Mouse (Mus musculus) embryonic facial prominence, embryonic 14.5 days (tissue): ENCODE measurements around the gene Itga3. TPM values are rescaled to one million over a fixed set of nuclear protein-coding genes. Genes with fewer than 3 reads are reported as not detected.

Experiments
- ATAC-seq: fragments of 200-750 bp; cut with Nextera tagmentation; 2 replicates; pipeline ENCODE4 v1.8.0; 2017; ENCODE audit warnings: low read depth, moderate number of reproducible peaks, moderate TSS enrichment
- DNase-seq: peaks from one replicate; pipeline ENCODE4 v3.0.0-alpha.2; 2015; ENCODE audit warnings: low spot score
- H3K27ac ChIP-seq: fragments of 300-500 bp; sonication (generic); replicated peaks from 2 replicates; pipeline ENCODE4 v1.5.1; 2014; ENCODE audit warnings: low read depth, mild to moderate bottlenecking, low read length, moderate library complexity
- H3K27me3 ChIP-seq: fragments of 300-500 bp; sonication (generic); replicated peaks from 2 replicates; pipeline ENCODE4 v1.6.1; 2014; ENCODE audit warnings: low read length; ENCODE audit not compliant: control insufficient read depth, insufficient read depth
- H3K36me3 ChIP-seq: fragments of 300-500 bp; sonication (generic); 2 replicates; pipeline ENCODE4 v1.6.1; 2014; ENCODE audit warnings: low read length, mixed read lengths; ENCODE audit not compliant: control insufficient read depth, insufficient read depth
- H3K4me1 ChIP-seq: fragments of 300-500 bp; sonication (generic); 2 replicates; pipeline ENCODE4 v1.6.1; 2014; ENCODE audit warnings: antibody characterized with exemption, low read length; ENCODE audit not compliant: control insufficient read depth, insufficient read depth
- H3K4me2 ChIP-seq: fragments of 300-500 bp; sonication (generic); 2 replicates; pipeline ENCODE4 v1.6.1; 2014; ENCODE audit warnings: low read depth, mild to moderate bottlenecking, low read length, moderate library complexity, mixed read lengths
- H3K4me3 ChIP-seq: fragments of 300-500 bp; sonication (generic); 2 replicates; pipeline ENCODE4 v1.5.1; 2014; ENCODE audit warnings: low read depth, mild to moderate bottlenecking, low read length
- H3K9ac ChIP-seq: fragments of 300-500 bp; sonication (generic); 2 replicates; pipeline ENCODE4 v1.6.1; 2014; ENCODE audit warnings: low read depth, mild to moderate bottlenecking, low read length, moderate library complexity, mixed read lengths
- H3K9me3 ChIP-seq: fragments of 300-500 bp; sonication (generic); 2 replicates; pipeline ENCODE4 v1.6.1; 2016; ENCODE audit warnings: low read length; ENCODE audit not compliant: control insufficient read depth
- WGBS: fragments of 180-500 bp; shearing (Covaris S2); extraction: QIAGEN DNeasy Blood & Tissue Kit; methylation state at CpG from one replicate; pipeline ENCODE4 v1.1.7; 2014; 5-methylcytosine and 5-hydroxymethylcytosine counted together
- polyA plus RNA-seq: library from polyadenylated mRNA; unstranded; fragments of >200 nt; fragmentation: Nextera tagmentation; extraction: Ambion mirVana; gene quantifications from 2 replicates; pipeline ENCODE4 v1.2.1, GENCODE M21; 2014

Itga3 gene
- polyA plus RNA-seq, 1 experiment from 2014 or later, result 8.3 TPM

DNA sequence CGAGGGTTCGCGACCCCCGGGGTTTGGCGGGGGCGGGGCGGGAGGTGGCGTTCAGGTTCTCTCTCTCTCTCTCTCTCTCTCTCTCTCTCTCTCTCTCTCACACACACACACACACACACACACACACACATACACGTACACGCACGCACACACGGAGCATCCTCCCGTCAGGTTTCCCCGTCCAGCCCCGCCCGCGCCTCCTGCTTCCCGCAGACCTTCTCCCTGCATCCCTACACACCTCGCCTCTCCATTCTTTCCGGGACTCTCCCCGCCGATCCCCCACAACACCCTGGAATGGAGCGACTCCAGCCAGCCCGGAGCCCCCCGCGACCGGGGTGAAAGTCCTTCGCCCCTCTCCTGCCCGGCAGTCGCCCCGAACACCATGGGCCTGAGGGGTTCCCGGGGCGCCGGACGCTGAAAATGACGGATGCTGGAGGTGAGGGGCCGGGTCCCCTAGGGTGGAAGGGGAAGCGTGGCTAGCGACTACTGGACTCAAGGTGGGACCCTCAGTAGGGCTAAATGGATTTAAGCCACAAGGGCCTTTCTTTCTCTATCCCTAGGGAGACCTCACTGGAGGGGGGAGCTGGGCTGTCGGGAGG is 66.4 kb downstream of the Itga3 start:
- peak; percentile 60 for DNase-seq
- Histone ChIP-seq H3K4me3 (peak overlapping the region; percentile 81), H3K9ac (peak overlapping the region; percentile 85), H3K27ac (peak overlapping the region; percentile 93), H3K27me3 (no peaks in the 10 kb centered on the region), H3K4me1 (peaks cover 42% of the 10 kb centered on the region), H3K4me2 (peak overlapping the region; percentile 69), H3K9me3 (no peaks in the 10 kb centered on the region), H3K36me3 (peaks cover 15% of the 10 kb centered on the region; the same call in 1 of the 2 replicates)
- WGBS, result under 1% methylated on average over 29 of the region's 40 CpGs
- peak; percentile 27 for ATAC-seq

DNA sequence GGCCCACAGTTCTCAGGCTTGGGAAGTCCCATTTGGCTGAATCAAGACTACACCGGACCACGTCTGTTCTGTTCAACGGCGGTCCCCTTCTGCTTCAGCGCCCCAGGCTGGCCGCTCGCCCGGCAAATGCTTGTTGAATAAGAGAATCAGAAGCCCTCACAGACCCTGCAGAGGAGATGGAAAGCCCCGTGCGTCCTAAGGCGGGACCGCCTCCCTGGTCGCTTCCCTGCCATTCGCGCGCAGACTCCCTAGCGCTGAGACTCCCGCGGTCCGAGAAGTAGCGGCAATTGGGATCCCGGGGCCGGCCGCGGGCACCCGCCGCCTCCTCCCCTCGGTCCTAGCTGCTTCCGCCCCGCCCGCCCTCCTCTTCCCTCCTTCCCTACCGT is 67.0 kb downstream of the Itga3 start, which contains the start of gene Samd14:
Gene Samd14 (plus strand): TSS at position 251 of the 386 bp plus-strand sequence.
- H3K36me3 ChIP-seq, result peaks cover 18% of the 10 kb centered on the region; the same call in 1 of the 2 replicates
- ATAC-seq (peak; percentile 83), DNase-seq (peak; percentile 92)
- peak within 1 kb of the TSS; percentile 81 for H3K4me3 ChIP-seq
- H3K4me2 ChIP-seq, result peak within 1 kb of the TSS; percentile 69
- H3K9me3 ChIP-seq, result no peaks in the 10 kb centered on the region
- WGBS, result under 1% methylated on average over 19 of the region's 32 CpGs
- peaks cover 42% of the 10 kb centered on the region for H3K4me1 ChIP-seq
- H3K27ac ChIP-seq, result peak within 1 kb of the TSS; percentile 93
- peak within 1 kb of the TSS; percentile 85 for H3K9ac ChIP-seq
- no peaks in the 10 kb centered on the region for H3K27me3 ChIP-seq

DNA sequence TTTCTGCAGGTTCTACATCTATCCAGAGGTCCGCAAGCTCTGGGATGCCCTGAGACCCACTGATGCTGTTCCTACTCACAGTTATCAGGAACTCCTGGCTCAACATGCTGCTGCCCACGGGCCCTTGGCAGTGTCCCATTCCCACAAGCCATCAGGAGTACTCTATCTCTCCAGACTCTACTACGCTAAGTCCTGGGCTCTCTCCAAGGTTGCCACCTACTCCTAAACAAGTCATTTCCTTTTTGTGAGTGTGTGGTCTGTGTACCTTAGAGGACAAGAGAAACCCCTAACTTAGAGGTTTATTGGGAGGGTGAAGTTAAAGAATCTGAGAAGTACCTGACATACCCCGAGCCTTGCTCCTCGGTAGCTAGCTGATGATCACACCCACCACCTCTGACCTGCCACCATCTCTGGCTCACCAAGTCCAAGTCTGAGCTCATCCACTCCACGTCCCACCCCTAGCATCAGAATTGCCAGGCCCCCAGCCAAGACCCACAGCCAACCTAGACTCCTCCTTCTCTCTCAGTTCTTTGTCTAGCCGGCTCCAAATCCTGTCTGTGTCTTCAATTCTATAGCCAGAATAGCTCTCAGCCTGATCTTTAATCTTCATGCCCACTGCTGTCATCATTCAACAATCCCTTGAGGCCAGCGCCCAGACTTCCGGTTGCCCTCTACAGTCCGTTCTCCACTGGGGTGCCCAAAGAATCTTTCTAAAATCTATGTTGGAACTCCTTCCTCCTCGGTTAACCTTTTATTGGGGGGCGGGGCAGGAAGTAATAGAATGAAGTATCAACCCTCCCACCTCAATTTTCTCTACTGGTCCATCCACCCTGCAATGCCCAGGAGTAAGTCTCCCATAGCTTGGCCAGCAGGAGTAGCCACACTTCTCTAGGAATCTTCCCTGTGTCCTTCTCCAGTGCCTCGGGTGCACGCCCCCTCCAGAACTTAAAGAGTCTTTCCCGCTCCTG is 67.7 kb downstream of the Itga3 start:
- 32% methylated on average over 15 of the region's 15 CpGs for WGBS
- Histone ChIP-seq H3K4me3 (peak overlapping the region; percentile 81), H3K27me3 (no peaks in the 10 kb centered on the region), H3K4me1 (peaks cover 42% of the 10 kb centered on the region), H3K27ac (peak overlapping the region; percentile 93), H3K9me3 (no peaks in the 10 kb centered on the region), H3K9ac (peak overlapping the region; percentile 85), H3K36me3 (peaks cover 19% of the 10 kb centered on the region; the same call in 1 of the 2 replicates), H3K4me2 (peak overlapping the region; percentile 69)
- ATAC-seq (peak; percentile 1), DNase-seq (peak; percentile 56)

DNA sequence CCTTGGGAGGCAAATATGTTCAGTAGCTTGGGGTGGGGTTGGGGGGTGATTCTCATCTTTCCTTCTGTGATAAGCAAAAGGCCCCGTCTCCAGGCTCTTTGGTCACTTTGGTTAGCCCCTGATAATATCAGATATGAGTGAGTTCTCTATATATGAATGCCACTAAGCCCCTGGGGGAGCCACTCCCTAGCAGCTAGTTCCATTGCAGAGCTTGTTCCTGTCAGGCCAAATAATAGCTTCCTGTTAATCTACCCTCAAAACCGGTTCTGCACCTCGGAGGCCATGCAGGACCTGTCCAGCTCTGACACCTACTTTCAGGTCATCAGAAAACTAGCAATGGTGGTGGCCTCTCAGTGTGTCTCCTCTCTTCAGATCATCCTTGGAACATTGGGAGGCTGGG is 69.2 kb downstream of the Itga3 start:
- Histone ChIP-seq H3K9ac (peak overlapping the region; percentile 19; the same call in 1 of the 2 replicates), H3K9me3 (no peaks in the 10 kb centered on the region), H3K27me3 (no peaks in the 10 kb centered on the region), H3K4me2 (peak overlapping the region; percentile 82), H3K27ac (peak overlapping the region; percentile 77), H3K4me3 (no peak overlapping the region), H3K4me1 (peaks cover 36% of the 10 kb centered on the region), H3K36me3 (peaks cover 34% of the 10 kb centered on the region)
- whole genome bisulfite sequencing, result 71% methylated on average over 3 of the region's 3 CpGs
- no peak for DNase-seq
- ATAC-seq, result no peak

GRCm38 (mm10) chr11:95006525-95007219 is 69.9 kb downstream of the Itga3 start:
- 1% methylated on average over 27 of the region's 27 CpGs for WGBS
- peak; percentile 41 for ATAC-seq

GRCm38 (mm10) chr11:95006038-95006437 is 70.6 kb downstream of the Itga3 start:
- H3K27me3 ChIP-seq, result no peaks in the 10 kb centered on the region
- DNase-seq, result no peak
- H3K27ac ChIP-seq, result peak overlapping the region; percentile 77
- 0 out of 2 replicates have a peak overlapping the region, but pooled peaks have one; percentile 60 for H3K9ac ChIP-seq
- H3K4me3 ChIP-seq, result peak overlapping the region; percentile 35
- H3K9me3 ChIP-seq, result no peaks in the 10 kb centered on the region
- peaks cover 48% of the 10 kb centered on the region for H3K36me3 ChIP-seq
- ATAC-seq, result no peak
- H3K4me1 ChIP-seq, result peaks cover 25% of the 10 kb centered on the region
- WGBS, result 0% methylated on average over 1 of the region's 4 CpGs
- peak overlapping the region; percentile 82 for H3K4me2 ChIP-seq

More at GRCm38 (mm10) chr11:95006525-95007219, 69.9 kb downstream of the Itga3 start:
- Histone ChIP-seq H3K4me1 (peaks cover 29% of the 10 kb centered on the region), H3K9me3 (no peaks in the 10 kb centered on the region), H3K4me3 (peak overlapping the region; percentile 35), H3K27ac (peak overlapping the region; percentile 77), H3K36me3 (peaks cover 42% of the 10 kb centered on the region), H3K4me2 (peak overlapping the region; percentile 82), H3K27me3 (no peaks in the 10 kb centered on the region), H3K9ac (peak overlapping the region; percentile 60)
- peak; percentile 91 for DNase-seq

DNA sequence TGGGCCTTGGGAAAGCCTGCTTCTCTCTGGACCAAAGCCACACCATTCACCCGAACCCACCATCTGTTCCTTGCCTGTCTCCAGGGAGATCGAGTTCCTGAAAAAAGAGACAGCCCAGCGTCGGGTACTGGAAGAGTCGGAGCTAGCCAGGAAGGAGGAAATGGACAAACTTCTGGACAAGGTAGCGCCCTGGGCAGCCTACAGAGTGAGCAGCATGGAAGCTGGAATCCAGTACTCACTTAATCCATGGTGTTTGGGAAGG is 71.7 kb downstream of the Itga3 start:
- no peak for ATAC-seq
- no peak for DNase-seq
- Histone ChIP-seq H3K9me3 (no peaks in the 10 kb centered on the region), H3K4me2 (no peak overlapping the region), H3K4me1 (peaks cover 25% of the 10 kb centered on the region), H3K4me3 (no peak overlapping the region), H3K27ac (no peak overlapping the region), H3K9ac (no peak overlapping the region), H3K36me3 (peaks cover 60% of the 10 kb centered on the region), H3K27me3 (no peaks in the 10 kb centered on the region)
- WGBS, result 50% methylated on average over 6 of the region's 6 CpGs

DNA sequence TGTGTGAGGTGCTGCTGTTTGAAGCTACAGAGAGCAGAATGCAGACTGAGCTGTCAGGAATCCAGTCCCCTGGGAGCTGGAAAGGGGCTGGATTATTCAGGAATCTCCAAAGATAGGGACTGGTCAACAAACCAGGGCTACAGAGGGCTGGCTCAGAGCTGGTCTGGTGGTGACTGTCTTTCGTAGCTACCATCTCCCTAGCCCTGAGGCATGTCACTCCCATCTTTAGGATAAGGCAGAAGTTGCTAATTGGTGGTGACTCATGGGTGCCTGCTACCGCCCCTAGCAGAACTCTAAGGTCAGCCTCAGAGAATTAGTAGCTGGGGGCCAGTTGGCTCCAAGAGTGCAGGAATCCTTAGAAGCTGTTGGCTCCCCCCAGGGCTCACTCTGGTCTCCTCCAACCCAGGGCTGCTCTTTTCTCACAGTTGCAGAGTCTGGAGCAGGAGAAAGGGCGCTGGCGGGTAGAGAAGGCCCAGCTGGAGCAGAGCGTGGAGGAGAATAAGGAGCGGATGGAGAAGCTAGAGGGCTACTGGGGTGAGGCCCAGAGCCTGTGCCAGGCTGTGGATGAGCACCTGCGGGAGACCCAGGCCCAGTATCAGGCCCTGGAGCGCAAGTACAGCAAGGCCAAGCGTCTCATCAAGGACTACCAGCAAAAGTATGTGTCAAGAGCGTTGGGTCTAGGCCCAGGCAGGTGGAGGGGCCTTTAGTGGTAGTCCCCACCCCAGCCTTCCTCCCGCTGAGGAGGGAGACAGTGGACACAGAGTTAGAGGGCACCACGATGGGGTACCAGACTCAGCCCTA is 72.3 kb downstream of the Itga3 start:
- Histone ChIP-seq H3K9me3 (no peaks in the 10 kb centered on the region), H3K4me3 (no peak overlapping the region), H3K4me1 (peaks cover 24% of the 10 kb centered on the region), H3K36me3 (peaks cover 65% of the 10 kb centered on the region), H3K27ac (no peak overlapping the region), H3K27me3 (no peaks in the 10 kb centered on the region), H3K4me2 (no peak overlapping the region), H3K9ac (no peak overlapping the region)
- 92% methylated on average over 12 of the region's 12 CpGs for WGBS
- DNase-seq (no peak), ATAC-seq (no peak)
